In the genomic region with DNA sequence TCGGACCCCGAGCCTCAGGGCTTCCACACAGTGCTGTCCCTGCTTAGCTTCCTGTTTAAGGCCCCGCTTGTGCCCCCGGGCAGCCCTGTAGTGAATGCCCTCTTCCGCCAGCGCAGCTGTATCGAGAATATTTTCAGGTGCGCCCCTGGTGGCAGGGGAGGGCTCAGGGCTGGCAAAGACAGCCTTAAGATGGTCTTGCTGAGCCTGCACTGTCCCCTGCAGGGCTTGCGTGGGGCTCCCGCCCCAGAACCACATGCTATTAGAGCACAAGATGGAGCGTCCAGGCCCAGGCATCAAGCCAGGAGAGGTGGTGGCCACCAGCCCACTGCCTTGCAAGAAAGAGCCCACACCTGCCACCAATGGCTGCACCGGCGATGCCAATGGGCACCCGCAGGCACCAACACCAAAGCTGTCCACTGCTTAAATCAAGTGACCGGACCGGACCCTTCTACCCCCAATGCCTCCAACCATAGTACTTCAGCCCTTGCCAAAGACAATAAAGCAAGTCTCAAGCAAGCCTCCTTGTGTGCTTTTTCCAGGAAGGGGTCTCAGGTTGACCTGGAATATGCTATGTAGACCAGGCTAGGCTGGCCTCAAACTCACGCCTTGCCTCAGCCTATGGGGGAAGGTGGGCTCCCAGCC, we compare ENCODE assay signal across 8 mouse cellular contexts. TPM values are rescaled to one million over a fixed set of nuclear protein-coding genes. Genes with fewer than 3 reads are reported as not detected.
DNase-seq lines count a peak whose midpoint lies in the region; ATAC-seq lines count a peak whose summit lies in the region.

No protein-coding gene starts in this region.

- H3K27ac ChIP-seq in kidney, embryonic 14.5 days (ENCODE audit: low read depth, low read length): no peak overlapping the region
- H3K27ac ChIP-seq in forebrain, embryonic 10.5 days: no peak overlapping the region
- no peak overlapping the region for H3K27ac ChIP-seq in limb, embryonic 13.5 days

- H3K36me3 ChIP-seq in kidney, embryonic 14.5 days (ENCODE audit: control insufficient read depth, insufficient read depth, low read length): peaks cover 27% of the 10 kb centered on the region
- peaks cover 45% of the 10 kb centered on the region for H3K36me3 ChIP-seq in forebrain, embryonic 10.5 days (replicated peaks)
- H3K36me3 ChIP-seq in limb, embryonic 13.5 days: peaks cover 38% of the 10 kb centered on the region

- 85% methylated on average over 17 of the region's 17 CpGs for WGBS in kidney, embryonic 14.5 days
- WGBS in forebrain, embryonic 10.5 days: 86% methylated on average over 17 of the region's 17 CpGs
- WGBS in limb, embryonic 13.5 days: 83% methylated on average over 17 of the region's 17 CpGs

- no peak for DNase-seq in kidney, adult 8-10 months
- DNase-seq in R1 (ENCODE audit: low read depth, low spot score): peak; percentile 62
- DNase-seq in forebrain, embryonic 10.5 days (ENCODE audit: extremely low spot score, low spot score): no peak
- peak; percentile 59 for DNase-seq in thymus, postnatal 25 days
- DNase-seq in layer of hippocampus, postnatal 36 days: no peak
- DNase-seq in left cerebral cortex, postnatal 25 days (ENCODE audit: low spot score in 2 of 2): no peak

- no peaks in the 10 kb centered on the region for H3K27me3 ChIP-seq in kidney, embryonic 14.5 days (ENCODE audit: control insufficient read depth, insufficient read depth, low read length)
- H3K27me3 ChIP-seq in forebrain, embryonic 10.5 days (ENCODE audit: poor library complexity, severe bottlenecking): peaks cover 47% of the 10 kb centered on the region
- H3K27me3 ChIP-seq in limb, embryonic 13.5 days: no peaks in the 10 kb centered on the region

- H3K4me3 ChIP-seq in kidney, embryonic 14.5 days (ENCODE audit: low read length): peak overlapping the region; percentile 45; the same call in 1 of the 2 replicates
- H3K4me3 ChIP-seq in forebrain, embryonic 10.5 days: peak overlapping the region; percentile 62
- H3K4me3 ChIP-seq in limb, embryonic 13.5 days: peak overlapping the region; percentile 57

- peak overlapping the region; percentile 69; the same call in 1 of the 2 replicates for H3K9ac ChIP-seq in kidney, embryonic 14.5 days (ENCODE audit: low read depth, low read length)
- H3K9ac ChIP-seq in limb, embryonic 13.5 days: peak overlapping the region; percentile 35

- no peaks in the 10 kb centered on the region for H3K9me3 ChIP-seq in kidney, embryonic 14.5 days (ENCODE audit: control insufficient read depth, low read length)
- peaks cover 2% of the 10 kb centered on the region; the same call in 1 of the 2 replicates for H3K9me3 ChIP-seq in forebrain, embryonic 10.5 days
- H3K9me3 ChIP-seq in limb, embryonic 13.5 days: peaks cover 2% of the 10 kb centered on the region; the same call in 1 of the 2 replicates

- intact Hi-C loops in left cerebral cortex, postnatal 25 days (cut with DNase I): no loop called here

- peak overlapping the region; percentile 82; the same call in 1 of the 2 replicates for H3K4me2 ChIP-seq in kidney, embryonic 14.5 days (replicated peaks; ENCODE audit: low read depth, low read length)
- H3K4me2 ChIP-seq in limb, embryonic 13.5 days (replicated peaks): peak overlapping the region; percentile 89

- ATAC-seq in kidney, embryonic 14.5 days (ENCODE audit: low FRiP score, low TSS enrichment): no peak
- ATAC-seq in limb, embryonic 13.5 days (ENCODE audit: low FRiP score, low read depth): no peak

- H3K4me1 ChIP-seq in kidney, embryonic 14.5 days (ENCODE audit: control insufficient read depth, insufficient read depth, low read length): peaks cover 73% of the 10 kb centered on the region
- peaks cover 94% of the 10 kb centered on the region for H3K4me1 ChIP-seq in forebrain, embryonic 10.5 days
- peaks cover 80% of the 10 kb centered on the region for H3K4me1 ChIP-seq in limb, embryonic 13.5 days

RNA-seq across cellular contexts. Expression of a gene that starts 2.7 kb away (rescaled TPM):
- polyA plus RNA-seq in kidney, embryonic 14.5 days (2014; fragmentation: Nextera tagmentation; extraction: Ambion mirVana): 102 and 118 TPM in 2 replicates
- 166 and 170 TPM in 2 replicates for polyA plus RNA-seq in forebrain, embryonic 10.5 days (2016; fragmentation: Nextera tagmentation; extraction: Ambion mirVana)
- polyA plus RNA-seq in limb, embryonic 13.5 days (2015; fragmentation: Nextera tagmentation; extraction: Ambion mirVana): 162 and 165 TPM in 2 replicates
- total RNA-seq in layer of hippocampus, postnatal 36 days (2021): 10 to 100 TPM; 42.9 to 54.3 TPM
- 10 to 100 TPM; 51.9 to 52.1 TPM for total RNA-seq in left cerebral cortex, postnatal 25 days (2021)

RNA-seq across cellular contexts. Expression of a gene that starts 11.8 kb away (rescaled TPM):
- 172 and 220 TPM in 2 replicates for polyA plus RNA-seq in kidney, embryonic 14.5 days (2014; fragmentation: Nextera tagmentation; extraction: Ambion mirVana)
- 74.4 and 84.1 TPM in 2 replicates for polyA plus RNA-seq in forebrain, embryonic 10.5 days (2016; fragmentation: Nextera tagmentation; extraction: Ambion mirVana)
- 115 and 131 TPM in 2 replicates for polyA plus RNA-seq in limb, embryonic 13.5 days (2015; fragmentation: Nextera tagmentation; extraction: Ambion mirVana)
- total RNA-seq in layer of hippocampus, postnatal 36 days (2021): 100 to 1,000 TPM; 276 to 279 TPM
- total RNA-seq in left cerebral cortex, postnatal 25 days (2021): 100 to 1,000 TPM; 242 to 257 TPM

RNA-seq across cellular contexts. Expression of a gene that starts 19.1 kb away (rescaled TPM):
- 1.1 and 1.4 TPM in 2 replicates for polyA plus RNA-seq in kidney, embryonic 14.5 days (2014; fragmentation: Nextera tagmentation; extraction: Ambion mirVana)
- polyA plus RNA-seq in forebrain, embryonic 10.5 days (2016; fragmentation: Nextera tagmentation; extraction: Ambion mirVana): 0.49 and 0.87 TPM in 2 replicates
- polyA plus RNA-seq in limb, embryonic 13.5 days (2015; fragmentation: Nextera tagmentation; extraction: Ambion mirVana): 1.9 and 2.3 TPM in 2 replicates
- total RNA-seq in layer of hippocampus, postnatal 36 days (2021): 1 to 10 TPM in 1 of 2 experiments, under 1 TPM in 1; 0.33 to 1.0 TPM
- total RNA-seq in left cerebral cortex, postnatal 25 days (2021): 1 to 10 TPM in 1 of 2 experiments, under 1 TPM in 1; 0.37 to 1.2 TPM

RNA-seq across cellular contexts. Expression of a gene that starts 35.4 kb away (rescaled TPM):
- 0.31 and 0.41 TPM in 2 replicates for polyA plus RNA-seq in kidney, embryonic 14.5 days (2014; fragmentation: Nextera tagmentation; extraction: Ambion mirVana)
- polyA plus RNA-seq in forebrain, embryonic 10.5 days (2016; fragmentation: Nextera tagmentation; extraction: Ambion mirVana): not detected in 2 replicates
- 0.18 TPM in 1 of 2 replicates, not detected in the other for polyA plus RNA-seq in limb, embryonic 13.5 days (2015; fragmentation: Nextera tagmentation; extraction: Ambion mirVana)
- not detected for total RNA-seq in layer of hippocampus, postnatal 36 days (2021)
- total RNA-seq in left cerebral cortex, postnatal 25 days (2021): not detected

RNA-seq across cellular contexts. Expression of a gene that starts 57.6 kb away (rescaled TPM):
- 12.9 and 22.4 TPM in 2 replicates for polyA plus RNA-seq in kidney, embryonic 14.5 days (2014; fragmentation: Nextera tagmentation; extraction: Ambion mirVana)
- 20.8 and 22.7 TPM in 2 replicates for polyA plus RNA-seq in forebrain, embryonic 10.5 days (2016; fragmentation: Nextera tagmentation; extraction: Ambion mirVana)
- polyA plus RNA-seq in limb, embryonic 13.5 days (2015; fragmentation: Nextera tagmentation; extraction: Ambion mirVana): 20.9 and 21.4 TPM in 2 replicates
- 10 to 100 TPM; 18.6 to 23.4 TPM for total RNA-seq in layer of hippocampus, postnatal 36 days (2021)
- total RNA-seq in left cerebral cortex, postnatal 25 days (2021): 10 to 100 TPM; 15.1 to 17.7 TPM

Comparison
In these comparisons a context has a peak if more than half of its experiments do, and no peak if none do; other contexts are left out.
1. DNase-seq: peak in R1 (single experiment) and thymus, postnatal 25 days (single experiment); none in kidney, adult 8-10 months (0 of 2), forebrain, embryonic 10.5 days (single experiment), layer of hippocampus, postnatal 36 days (0 of 2) and left cerebral cortex, postnatal 25 days (0 of 2).
2. Peak in every context shown above with its lines, with median percentiles within 50 percentile points of each other: H3K4me3 ChIP-seq.